Mouse (Mus musculus): ENCODE measurements around the gene Efcab6. TPM values are rescaled to one million over a fixed set of nuclear protein-coding genes. Genes with fewer than 3 reads are reported as not detected.

The Efcab6 gene
- polyA plus RNA-seq, 1 experiment from 2014 or later, result not detected

GRCm38 (mm10) chr15:84052390-84052789, 12.8 kb downstream of the Efcab6 start:
- ATAC-seq (no peak), DNase-seq (no peak)
- no peak overlapping the region for H3K9ac ChIP-seq (replicated peaks)
- H3K27me3 ChIP-seq (ENCODE audit: insufficient read depth, low read length), result no peaks in the 10 kb centered on the region
- TF ChIP-seq CTCF (IDR thresholded peaks at IDR 0.05; ENCODE audit: low read depth) (no peak), EP300 (IDR thresholded peaks at IDR 0.05; ENCODE audit: low read depth) (no peak)
- H3K4me3 ChIP-seq (ENCODE audit: low read depth, low read length), result no peak overlapping the region
- H3K27ac ChIP-seq (ENCODE audit: low read depth), result no peak overlapping the region
- no peak overlapping the region for H3K4me2 ChIP-seq (ENCODE audit: low read depth, low read length)
- no peaks in the 10 kb centered on the region for H3K9me3 ChIP-seq (ENCODE audit: low read length)
- 77% methylated on average over 9 of the region's 9 CpGs for WGBS (ENCODE audit: insufficient replicate concordance)
- H3K4me1 ChIP-seq (ENCODE audit: insufficient read depth), result no peaks in the 10 kb centered on the region
- H3K36me3 ChIP-seq (replicated peaks; ENCODE audit: insufficient read depth, low read length), result no peaks in the 10 kb centered on the region

DNA sequence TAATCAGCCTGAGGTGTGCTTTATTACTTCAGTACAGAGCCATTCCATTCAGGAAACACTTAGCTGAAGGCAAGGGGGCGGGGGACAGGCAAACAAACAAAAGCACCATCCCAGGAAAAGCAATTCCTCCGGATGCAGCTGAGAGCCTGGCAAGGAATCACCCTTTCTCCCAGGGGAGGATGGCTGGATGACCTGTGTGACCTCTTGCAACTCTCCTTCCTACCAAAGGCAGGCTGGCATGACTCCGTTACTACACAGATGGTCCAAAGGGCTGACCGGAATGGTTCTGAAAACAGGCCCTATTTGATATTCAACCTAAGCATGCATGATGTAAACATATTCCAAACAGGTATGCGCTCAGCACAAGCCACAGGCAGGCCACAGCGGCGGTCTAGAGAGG, 15.6 kb downstream of the Efcab6 start:
- whole genome bisulfite sequencing (ENCODE audit: insufficient replicate concordance), result 58% methylated on average over 7 of the region's 7 CpGs
- H3K9ac ChIP-seq (replicated peaks), result no peak overlapping the region
- no peak for ATAC-seq
- no peaks in the 10 kb centered on the region for H3K4me1 ChIP-seq (ENCODE audit: insufficient read depth)
- no peak for DNase-seq
- H3K4me2 ChIP-seq (ENCODE audit: low read depth, low read length), result no peak overlapping the region
- H3K27me3 ChIP-seq (ENCODE audit: insufficient read depth, low read length), result no peaks in the 10 kb centered on the region
- H3K4me3 ChIP-seq (ENCODE audit: low read depth, low read length), result no peak overlapping the region
- H3K9me3 ChIP-seq (ENCODE audit: low read length), result no peaks in the 10 kb centered on the region
- no peaks in the 10 kb centered on the region for H3K36me3 ChIP-seq (replicated peaks; ENCODE audit: insufficient read depth, low read length)
- no peak overlapping the region for H3K27ac ChIP-seq (ENCODE audit: low read depth)
- no peak for TF ChIP-seq EP300 (IDR thresholded peaks at IDR 0.05; ENCODE audit: low read depth)
- TF ChIP-seq CTCF (IDR thresholded peaks at IDR 0.05; ENCODE audit: low read depth), result no peak

DNA sequence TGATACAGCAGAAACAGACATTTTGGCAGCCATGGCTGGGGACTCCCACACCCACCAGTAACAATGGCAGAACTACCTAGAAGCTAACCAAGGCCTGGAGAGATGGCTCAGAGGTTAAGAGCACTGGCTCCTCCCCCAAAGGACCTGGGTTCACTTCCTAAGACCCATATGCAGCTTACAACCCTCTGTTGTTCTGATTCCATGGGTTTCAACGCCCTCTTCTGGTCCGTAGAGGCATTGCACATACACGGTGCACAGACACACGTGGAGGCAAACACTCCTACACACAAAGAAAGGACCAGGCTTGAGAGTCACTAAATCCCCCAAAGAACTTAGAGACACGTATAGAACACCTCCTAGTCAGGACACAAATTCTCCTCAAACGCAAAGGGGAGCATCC, 19.6 kb downstream of the Efcab6 start:
- ATAC-seq (no peak), DNase-seq (no peak)
- WGBS (ENCODE audit: insufficient replicate concordance), result 81% methylated on average over 6 of the region's 6 CpGs
- Histone ChIP-seq H3K36me3 (replicated peaks; ENCODE audit: insufficient read depth, low read length) (no peaks in the 10 kb centered on the region), H3K4me2 (ENCODE audit: low read depth, low read length) (no peak overlapping the region), H3K27me3 (ENCODE audit: insufficient read depth, low read length) (no peaks in the 10 kb centered on the region), H3K4me3 (ENCODE audit: low read depth, low read length) (no peak overlapping the region), H3K9me3 (ENCODE audit: low read length) (0 out of 2 replicates have a peak, but pooled peaks cover 2% of the 10 kb centered on the region), H3K4me1 (ENCODE audit: insufficient read depth) (no peaks in the 10 kb centered on the region), H3K27ac (ENCODE audit: low read depth) (no peak overlapping the region), H3K9ac (replicated peaks) (no peak overlapping the region)
- TF ChIP-seq CTCF (IDR thresholded peaks at IDR 0.05; ENCODE audit: low read depth), result no peak
- TF ChIP-seq EP300 (IDR thresholded peaks at IDR 0.05; ENCODE audit: low read depth), result no peak

DNA sequence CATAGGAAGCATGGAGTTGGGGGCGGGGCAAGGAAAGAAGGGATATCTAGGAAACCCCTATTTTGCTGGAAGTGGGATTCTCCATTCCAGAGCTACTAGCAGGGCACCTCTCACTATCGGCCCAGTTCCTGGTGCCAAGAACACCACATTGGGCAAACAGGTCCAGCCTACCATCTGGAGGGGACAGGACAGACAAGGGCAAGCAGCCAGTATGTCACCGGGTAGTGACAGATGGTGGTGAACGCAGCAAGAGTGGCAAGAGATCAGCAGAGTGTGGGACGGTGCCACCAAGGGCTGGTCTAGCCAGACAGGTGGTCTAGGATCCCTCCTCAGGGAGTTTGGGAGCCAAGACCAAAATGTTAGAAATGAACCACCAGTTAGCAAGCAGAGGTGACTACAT, 28.1 kb downstream of the Efcab6 start:
- WGBS (ENCODE audit: insufficient replicate concordance), result 80% methylated on average over 5 of the region's 5 CpGs
- no peak for ATAC-seq

GRCm38 (mm10) chr15:84025651-84026050, 39.5 kb downstream of the Efcab6 start:
- Histone ChIP-seq H3K9me3 (ENCODE audit: low read length) (no peaks in the 10 kb centered on the region), H3K4me1 (ENCODE audit: insufficient read depth) (no peaks in the 10 kb centered on the region), H3K4me3 (ENCODE audit: low read depth, low read length) (no peak overlapping the region), H3K27me3 (ENCODE audit: insufficient read depth, low read length) (no peaks in the 10 kb centered on the region), H3K36me3 (replicated peaks; ENCODE audit: insufficient read depth, low read length) (no peaks in the 10 kb centered on the region), H3K4me2 (ENCODE audit: low read depth, low read length) (no peak overlapping the region), H3K27ac (ENCODE audit: low read depth) (no peak overlapping the region), H3K9ac (replicated peaks) (no peak overlapping the region)
- no peak for TF ChIP-seq CTCF (IDR thresholded peaks at IDR 0.05; ENCODE audit: low read depth)
- TF ChIP-seq EP300 (IDR thresholded peaks at IDR 0.05; ENCODE audit: low read depth), result no peak
- 65% methylated on average over 8 of the region's 8 CpGs for WGBS (ENCODE audit: insufficient replicate concordance)
- no peak for DNase-seq
- no peak for ATAC-seq

More for the DNA sequence above, 28.1 kb downstream of the Efcab6 start:
- no peak for TF ChIP-seq CTCF (IDR thresholded peaks at IDR 0.05; ENCODE audit: low read depth)
- H3K36me3 ChIP-seq (replicated peaks; ENCODE audit: insufficient read depth, low read length), result no peaks in the 10 kb centered on the region
- H3K4me2 ChIP-seq (ENCODE audit: low read depth, low read length), result no peak overlapping the region
- H3K27ac ChIP-seq (ENCODE audit: low read depth), result no peak overlapping the region
- H3K9ac ChIP-seq (replicated peaks), result no peak overlapping the region
- no peak for DNase-seq
- H3K27me3 ChIP-seq (ENCODE audit: insufficient read depth, low read length), result no peaks in the 10 kb centered on the region
- no peaks in the 10 kb centered on the region for H3K4me1 ChIP-seq (ENCODE audit: insufficient read depth)
- no peaks in the 10 kb centered on the region for H3K9me3 ChIP-seq (ENCODE audit: low read length)
- no peak overlapping the region for H3K4me3 ChIP-seq (ENCODE audit: low read depth, low read length)

GRCm38 (mm10) chr15:84024851-84025250, 40.3 kb downstream of the Efcab6 start:
- DNase-seq, result no peak
- no peaks in the 10 kb centered on the region for H3K36me3 ChIP-seq (replicated peaks; ENCODE audit: insufficient read depth, low read length)
- no peaks in the 10 kb centered on the region for H3K27me3 ChIP-seq (ENCODE audit: insufficient read depth, low read length)
- no peak overlapping the region for H3K4me3 ChIP-seq (ENCODE audit: low read depth, low read length)
- H3K4me1 ChIP-seq (ENCODE audit: insufficient read depth), result no peaks in the 10 kb centered on the region
- no peaks in the 10 kb centered on the region for H3K9me3 ChIP-seq (ENCODE audit: low read length)
- H3K9ac ChIP-seq (replicated peaks), result no peak overlapping the region
- no peak overlapping the region for H3K4me2 ChIP-seq (ENCODE audit: low read depth, low read length)
- H3K27ac ChIP-seq (ENCODE audit: low read depth), result no peak overlapping the region
- ATAC-seq, result no peak
- 68% methylated on average over 6 of the region's 6 CpGs for WGBS (ENCODE audit: insufficient replicate concordance)
- TF ChIP-seq CTCF (IDR thresholded peaks at IDR 0.05; ENCODE audit: low read depth) (no peak), EP300 (IDR thresholded peaks at IDR 0.05; ENCODE audit: low read depth) (no peak)

Data from liver, postnatal 0 days (tissue).